Mouse (Mus musculus) MEL (cell line): ENCODE measurements around the gene Depp1. TPM values are rescaled to one million over a fixed set of nuclear protein-coding genes. Genes with fewer than 3 reads are reported as not detected.

ENCODE experiments used
- DNase-seq: peaks from one replicate; pipeline ENCODE4 v3.0.0; 2011; ENCODE audit warnings: low read depth, low spot score
- H3K27ac ChIP-seq: 2 replicates; pipeline ENCODE4 v1.5.1; 2012; ENCODE audit warnings: low read depth, mild to moderate bottlenecking, control low read depth, low read length, moderate library complexity; ENCODE audit not compliant: control insufficient read depth
- H3K27me3 ChIP-seq, 2 experiments: fragments of 150-350 bp in 1 of 2; sonication (generic) in 1 of 2; 2 replicates each; pipeline ENCODE4 v1.6.1; 2012; ENCODE audit warnings: low read length in 2 of 2, mild to moderate bottlenecking in 2 of 2, improper control_type of control experiment in 1 of 2, moderate library complexity in 1 of 2; ENCODE audit not compliant: insufficient read depth in 2 of 2, control insufficient read depth in 1 of 2
- H3K36me3 ChIP-seq, 2 experiments: 2 replicates each; pipeline ENCODE4 v1.6.1; 2012 to 2014; ENCODE audit warnings: low read length in 2 of 2, improper control_type of control experiment in 1 of 2, inconsistent platforms in 1 of 2, mild to moderate bottlenecking in 1 of 2; ENCODE audit not compliant: insufficient read depth in 2 of 2, control insufficient read depth in 1 of 2
- H3K4me1 ChIP-seq, 2 experiments: fragments of 150-350 bp in 1 of 2; sonication (generic) in 1 of 2; 2 replicates each; pipeline ENCODE4 v1.6.1; 2012; ENCODE audit warnings: low read length in 2 of 2, improper control_type of control experiment in 1 of 2, mild to moderate bottlenecking in 1 of 2; ENCODE audit not compliant: insufficient read depth in 2 of 2, control insufficient read depth in 1 of 2
- H3K4me3 ChIP-seq, 2 experiments: fragments of 150-350 bp in 1 of 2; sonication (generic) in 1 of 2; 2 replicates each; pipeline ENCODE4 v1.5.1; 2012; ENCODE audit warnings: low read depth in 2 of 2, low read length in 2 of 2, mild to moderate bottlenecking in 2 of 2, moderate library complexity in 2 of 2, control low read depth in 1 of 2, improper control_type of control experiment in 1 of 2; ENCODE audit not compliant: control insufficient read depth in 1 of 2, insufficient read depth in 1 of 2
- H3K79me2 ChIP-seq: 2 replicates; pipeline ENCODE4 v1.6.1; 2012; ENCODE audit warnings: mild to moderate bottlenecking, low read length, moderate library complexity; ENCODE audit not compliant: control insufficient read depth, poor library complexity, insufficient read depth
- H3K9ac ChIP-seq: 2 replicates; pipeline ENCODE4 v1.6.1; 2012; ENCODE audit warnings: low read depth, mild to moderate bottlenecking, control low read depth, low read length, moderate library complexity; ENCODE audit not compliant: control insufficient read depth, poor library complexity, severe bottlenecking
- H3K9me3 ChIP-seq: fragments of 150-350 bp; sonication (generic); replicated peaks from 2 replicates; pipeline ENCODE4 v1.6.1; 2012; ENCODE audit warnings: mild to moderate bottlenecking, low read length, improper control_type of control experiment, moderate library complexity; ENCODE audit not compliant: insufficient read depth
- ELF1 ChIP-seq: IDR thresholded peaks from 2 replicates; pipeline ENCODE4 v1.6.1; 2014; ENCODE audit warnings: low read depth, mild to moderate bottlenecking, inconsistent platforms, low read length, improper control_type of control experiment, moderate library complexity
- ETS1 ChIP-seq: IDR thresholded peaks from 2 replicates; pipeline ENCODE4 v1.6.1; 2012; ENCODE audit warnings: low read depth, mild to moderate bottlenecking, inconsistent platforms, low read length, improper control_type of control experiment, moderate library complexity
- GATA1 ChIP-seq: IDR thresholded peaks from 2 replicates; pipeline ENCODE4 v1.6.1; 2011; ENCODE audit warnings: low read depth, low read length, improper control_type of control experiment
- HCFC1 ChIP-seq: IDR thresholded peaks from 2 replicates; pipeline ENCODE4 v1.6.1; 2012; ENCODE audit warnings: low read depth, mild to moderate bottlenecking, inconsistent platforms, low read length, improper control_type of control experiment, moderate library complexity
- JUND ChIP-seq: IDR thresholded peaks from 2 replicates; pipeline ENCODE4 v1.6.1; 2011; ENCODE audit warnings: low read depth, mild to moderate bottlenecking, improper control_type of control experiment, low read length
- MAZ ChIP-seq: IDR thresholded peaks from 2 replicates; pipeline ENCODE4 v1.6.1; 2012; ENCODE audit warnings: low read depth, mild to moderate bottlenecking, inconsistent platforms, low read length, improper control_type of control experiment
- MEF2A ChIP-seq: IDR thresholded peaks from 2 replicates; pipeline ENCODE4 v1.6.1; 2014; ENCODE audit warnings: low read depth, mild to moderate bottlenecking, inconsistent platforms, low read length, improper control_type of control experiment; ENCODE audit not compliant: poor library complexity, insufficient replicate concordance, severe bottlenecking; ENCODE audit errors: extremely low read depth
- MYB ChIP-seq: IDR thresholded peaks from 2 replicates; pipeline ENCODE4 v1.6.1; 2011; ENCODE audit warnings: mild to moderate bottlenecking, low read depth, low read length, improper control_type of control experiment
- NRF1 ChIP-seq: IDR thresholded peaks from 2 replicates; pipeline ENCODE4 v1.6.1; 2014; ENCODE audit warnings: low read depth, mild to moderate bottlenecking, inconsistent platforms, low read length, improper control_type of control experiment, moderate library complexity; ENCODE audit not compliant: poor library complexity, insufficient read depth, severe bottlenecking
- POLR2AphosphoS2 ChIP-seq: IDR thresholded peaks from 2 replicates; pipeline ENCODE4 v1.6.1; 2011; ENCODE audit warnings: low read length, improper control_type of control experiment
- TAL1 ChIP-seq: IDR thresholded peaks from 2 replicates; pipeline ENCODE4 v1.6.1; 2012; ENCODE audit warnings: mild to moderate bottlenecking, inconsistent platforms, low read length, moderate library complexity, mixed read lengths
- TBP ChIP-seq: IDR thresholded peaks from 2 replicates; pipeline ENCODE4 v1.8.0; 2011; ENCODE audit warnings: low read depth, low read length, improper control_type of control experiment
- UBTF ChIP-seq: IDR thresholded peaks from 2 replicates; pipeline ENCODE4 v1.6.1; 2012; ENCODE audit warnings: low read depth, mild to moderate bottlenecking, inconsistent platforms, low read length, improper control_type of control experiment, moderate library complexity, borderline replicate concordance; ENCODE audit not compliant: insufficient read depth
- USF1 ChIP-seq: IDR thresholded peaks from 2 replicates; pipeline ENCODE4 v1.6.1; 2014; ENCODE audit warnings: low read depth, mild to moderate bottlenecking, inconsistent platforms, low read length, improper control_type of control experiment, moderate library complexity
- ZKSCAN1 ChIP-seq: IDR thresholded peaks from 2 replicates; pipeline ENCODE4 v1.6.1; 2012; ENCODE audit warnings: low read depth, mild to moderate bottlenecking, inconsistent platforms, low read length, improper control_type of control experiment, moderate library complexity
- polyA plus RNA-seq, 2 experiments: library from polyadenylated mRNA; stranded (reverse) in 1 of 2; unstranded in 1 of 2; fragments of >175 nt in 1 of 2; fragments of >200 nt in 1 of 2; gene quantifications; 2 replicates each; pipeline versions ENCODE4 v1.2.1 to v1.2.4; 2012; ENCODE audit warnings: low replicate concordance in 2 of 2, low read depth in 1 of 2; ENCODE audit not compliant: insufficient read length in 2 of 2, insufficient read depth in 1 of 2, missing spikeins in 1 of 2
- total RNA-seq: library from RNA; depleted of rRNA; stranded (reverse); fragments of 300-350 nt; gene quantifications from 2 replicates; pipeline ENCODE4 v1.2.3, GENCODE M21; 2012

Depp1 gene
- total and polyA plus RNA-seq, 3 experiments: not detected

- Histone ChIP-seq H3K79me2 (no peaks in the 10 kb centered on the region), H3K4me1 (no peaks in the 10 kb centered on the region), H3K36me3 (no peaks in the 10 kb centered on the region), H3K9ac (no peak overlapping the region), H3K27me3 (no peaks in the 10 kb centered on the region), H3K9me3 (no peaks in the 10 kb centered on the region), H3K4me3 (no peak overlapping the region), H3K27ac (no peak overlapping the region)
- TF ChIP-seq UBTF (no peak), TBP (no peak), JUND (no peak), USF1 (no peak), NRF1 (no peak), HCFC1 (no peak), TAL1 (no peak), ETS1 (no peak), GATA1 (no peak), MYB (no peak), MEF2A (no peak), ELF1 (no peak)
- DNase-seq: no peak
Measured at GRCm38 (mm10) chr6:116664830-116665229, 14.4 kb downstream of the Depp1 start.

DNA sequence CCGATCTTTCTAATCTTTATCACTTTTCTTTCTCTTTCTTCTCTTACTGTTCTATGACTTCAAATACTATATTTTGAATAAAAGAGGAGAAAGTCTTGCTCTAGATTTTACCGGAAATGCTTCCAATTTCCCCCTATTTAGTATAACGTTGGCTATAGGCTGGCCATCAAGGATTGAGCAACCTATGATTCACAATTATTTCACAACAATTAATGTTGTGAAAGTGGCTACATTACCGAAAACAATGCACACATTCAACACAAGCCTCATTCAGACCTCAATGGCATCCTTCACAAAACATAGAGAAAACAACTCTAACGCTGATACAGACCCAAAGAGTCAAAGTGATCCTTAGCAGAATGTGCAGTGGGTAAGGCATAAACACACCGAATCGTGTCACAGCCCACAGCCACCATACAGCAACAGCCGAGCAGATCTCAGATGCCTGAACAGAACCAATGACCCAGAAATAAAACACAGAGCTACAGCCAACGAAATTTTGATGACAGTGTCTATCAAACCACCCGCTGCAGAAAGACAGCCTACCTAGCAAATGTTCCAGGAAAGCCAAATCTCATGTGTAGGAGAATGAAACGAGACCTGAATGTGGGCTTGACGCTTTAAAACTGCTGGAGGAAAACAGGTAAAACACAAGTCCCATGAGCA lies 15.8 kb downstream of the Depp1 start:
- no peak overlapping the region for H3K9ac ChIP-seq
- no peaks in the 10 kb centered on the region for H3K9me3 ChIP-seq
- H3K79me2 ChIP-seq: no peaks in the 10 kb centered on the region
- no peak for DNase-seq
- H3K4me3 ChIP-seq: no peak overlapping the region
- H3K4me1 ChIP-seq: no peaks in the 10 kb centered on the region
- TF ChIP-seq POLR2AphosphoS2 (no peak), MEF2A (no peak), ZKSCAN1 (no peak), MAZ (no peak), GATA1 (no peak), ETS1 (no peak)
- H3K36me3 ChIP-seq: no peaks in the 10 kb centered on the region
- H3K27ac ChIP-seq: no peak overlapping the region
- no peaks in the 10 kb centered on the region for H3K27me3 ChIP-seq
